Mouse (Mus musculus) liver, embryonic 14.5 days (tissue): ENCODE data around the gene Fbxo36. TPM values are rescaled to one million over a fixed set of nuclear protein-coding genes. Genes with fewer than 3 reads are reported as not detected.

Experiments used
- ATAC-seq: fragments of 200-750 bp; cut with Nextera tagmentation; 2 replicates; pipeline ENCODE4 v1.8.0; 2017; ENCODE audit warnings: moderate number of reproducible peaks, mild to moderate bottlenecking, moderate library complexity; ENCODE audit not compliant: insufficient read depth
- DNase-seq, 3 experiments: peaks; one replicate each; pipeline ENCODE4 v3.0.0-alpha.2; 2012 to 2013; ENCODE audit warnings: low read depth in 3 of 3, low spot score in 3 of 3
- H3K27ac ChIP-seq: fragments of 300-500 bp; sonication (generic); 2 replicates; pipeline ENCODE4 v1.5.1; 2014; ENCODE audit warnings: moderate library complexity, mild to moderate bottlenecking, control low read depth, inconsistent platforms
- H3K27me3 ChIP-seq: fragments of 300-500 bp; sonication (generic); 2 replicates; pipeline ENCODE4 v1.6.1; 2014; ENCODE audit warnings: mild to moderate bottlenecking, low read length, moderate library complexity; ENCODE audit not compliant: control insufficient read depth, insufficient read depth
- H3K36me3 ChIP-seq: fragments of 300-500 bp; sonication (generic); replicated peaks from 2 replicates; pipeline ENCODE4 v1.6.1; 2014; ENCODE audit warnings: low read depth; ENCODE audit not compliant: control insufficient read depth, insufficient read depth
- H3K4me1 ChIP-seq, 2 experiments: fragments of 200-500 bp in 1 of 2; fragments of 300-500 bp in 1 of 2; sonication (generic) in 1 of 2; replicated peaks; 2 replicates each; pipeline ENCODE4 v1.6.1; 2012 to 2014; ENCODE audit warnings: antibody characterized with exemption in 1 of 2, inconsistent platforms in 1 of 2, low read length in 1 of 2; ENCODE audit not compliant: control insufficient read depth in 2 of 2, insufficient read depth in 2 of 2
- H3K4me2 ChIP-seq: fragments of 300-500 bp; sonication (generic); 2 replicates; pipeline ENCODE4 v1.6.1; 2014; ENCODE audit warnings: low read depth, mild to moderate bottlenecking, control low read depth, moderate library complexity
- H3K4me3 ChIP-seq, 2 experiments: fragments of 200-500 bp in 1 of 2; fragments of 300-500 bp in 1 of 2; sonication (generic) in 1 of 2; 2 replicates each; pipeline ENCODE4 v1.5.1; 2012 to 2014; ENCODE audit warnings: low read depth in 2 of 2, low read length in 2 of 2, mild to moderate bottlenecking in 2 of 2, control low read depth in 1 of 2, inconsistent platforms in 1 of 2, moderate library complexity in 1 of 2; ENCODE audit not compliant: insufficient read depth in 1 of 2
- H3K9ac ChIP-seq: fragments of 300-500 bp; sonication (generic); replicated peaks from 2 replicates; pipeline ENCODE4 v1.6.1; 2014; ENCODE audit warnings: mild to moderate bottlenecking, control low read depth, moderate library complexity
- H3K9me3 ChIP-seq: fragments of 300-500 bp; sonication (generic); 2 replicates; pipeline ENCODE4 v1.6.1; 2016; ENCODE audit warnings: low read length, mixed read lengths; ENCODE audit not compliant: control insufficient read depth
- CTCF ChIP-seq: IDR thresholded peaks from 2 replicates; pipeline ENCODE4 v1.5.1; 2016; ENCODE audit warnings: antibody characterized with exemption, low read depth, control low read depth
- EP300 ChIP-seq: IDR thresholded peaks from 2 replicates; pipeline ENCODE4 v1.6.1; 2016; ENCODE audit warnings: antibody characterized with exemption, low read depth
- WGBS: fragments of 180-500 bp; shearing (Covaris S2); extraction: QIAGEN DNeasy Blood & Tissue Kit; methylation state at CpG from one replicate; pipeline ENCODE4 v1.1.7; 2014; ENCODE audit not compliant: insufficient replicate concordance; 5-methylcytosine and 5-hydroxymethylcytosine counted together
- polyA plus RNA-seq, 2 experiments: library from polyadenylated mRNA; depleted of rRNA in 1 of 2; stranded (reverse) in 1 of 2; unstranded in 1 of 2; fragments of >200 nt; fragmentation: Nextera tagmentation in 1 of 2; extraction: Ambion mirVana in 1 of 2; gene quantifications; 2 replicates each; pipeline versions ENCODE4 v1.2.1 to v1.2.3; 2012 to 2014

The Fbxo36 gene
- polyA plus RNA-seq, 2 experiments = 4.0 to 9.0 TPM

- no peak overlapping the region for H3K9ac ChIP-seq
- ATAC-seq = no peak
- TF ChIP-seq EP300 = no peak
- no peak for TF ChIP-seq CTCF
- DNase-seq = no peak
- no peak overlapping the region for H3K27ac ChIP-seq
- WGBS = 72% methylated on average over 2 of the region's 2 CpGs
- H3K4me2 ChIP-seq = no peak overlapping the region
- H3K27me3 ChIP-seq = no peaks in the 10 kb centered on the region
- H3K9me3 ChIP-seq = no peaks in the 10 kb centered on the region
- H3K4me3 ChIP-seq = no peak overlapping the region
- peaks cover 19 to 31% of the 10 kb centered on the region in 2 experiments for H3K4me1 ChIP-seq
- H3K36me3 ChIP-seq = no peaks in the 10 kb centered on the region
Observed at GRCm38 (mm10) chr1:84854966-84855365, 15.3 kb downstream of the Fbxo36 start.

- H3K4me2 ChIP-seq = no peak overlapping the region
- H3K27ac ChIP-seq = no peak overlapping the region
- 78% methylated on average over 2 of the region's 2 CpGs for WGBS
- ATAC-seq (no peak), DNase-seq (no peak)
- H3K9me3 ChIP-seq = no peaks in the 10 kb centered on the region
- no peak overlapping the region for H3K4me3 ChIP-seq
- no peaks in the 10 kb centered on the region for H3K27me3 ChIP-seq
- no peaks in the 10 kb centered on the region for H3K36me3 ChIP-seq
- H3K9ac ChIP-seq = no peak overlapping the region
- peaks cover 25 to 35% of the 10 kb centered on the region in 2 experiments for H3K4me1 ChIP-seq
- no peak for TF ChIP-seq CTCF
- TF ChIP-seq EP300 = no peak
Observed at GRCm38 (mm10) chr1:84855756-84856155, 16.1 kb downstream of the Fbxo36 start.

- Histone ChIP-seq H3K27me3 (no peaks in the 10 kb centered on the region), H3K9me3 (no peaks in the 10 kb centered on the region), H3K4me1 (peaks cover 15 to 17% of the 10 kb centered on the region in 2 experiments), H3K4me3 (no peak overlapping the region), H3K4me2 (no peak overlapping the region), H3K36me3 (no peaks in the 10 kb centered on the region), H3K9ac (no peak overlapping the region), H3K27ac (no peak overlapping the region)
- 66% methylated on average over 6 of the region's 6 CpGs for WGBS
- no peak for TF ChIP-seq EP300
- TF ChIP-seq CTCF = no peak
- no peak for DNase-seq
- ATAC-seq = no peak
Observed at GRCm38 (mm10) chr1:84859597-84859996, 20.0 kb downstream of the Fbxo36 start.

GRCm38 (mm10) chr1:84860360-84861254 is 21.0 kb downstream of the Fbxo36 start:
- Histone ChIP-seq H3K9ac (no peak overlapping the region), H3K4me2 (peak overlapping the region; percentile 29), H3K27me3 (no peaks in the 10 kb centered on the region), H3K36me3 (no peaks in the 10 kb centered on the region), H3K27ac (no peak overlapping the region), H3K4me1 (peaks cover 15 to 18% of the 10 kb centered on the region in 2 experiments), H3K4me3 (no peak overlapping the region), H3K9me3 (no peaks in the 10 kb centered on the region)
- DNase-seq (no peak), ATAC-seq (peak; percentile 75)
- TF ChIP-seq EP300 (no peak), CTCF (no peak)
- WGBS = 49% methylated on average over 10 of the region's 10 CpGs

- DNase-seq = no peak
- no peak overlapping the region for H3K9ac ChIP-seq
- H3K4me2 ChIP-seq = peak overlapping the region; percentile 1; the same call in 1 of the 2 replicates
- TF ChIP-seq EP300 (no peak), CTCF (no peak)
- H3K27ac ChIP-seq = no peak overlapping the region
- no peak for ATAC-seq
- no peak overlapping the region for H3K4me3 ChIP-seq
- H3K9me3 ChIP-seq = no peaks in the 10 kb centered on the region
- H3K27me3 ChIP-seq = no peaks in the 10 kb centered on the region
- no peaks in the 10 kb centered on the region for H3K36me3 ChIP-seq
- peaks cover 15 to 18% of the 10 kb centered on the region in 2 experiments for H3K4me1 ChIP-seq
- WGBS = 64% methylated on average over 1 of the region's 1 CpGs
Observed at GRCm38 (mm10) chr1:84861255-84861630, 21.6 kb downstream of the Fbxo36 start.
